Mouse (Mus musculus): ENCODE data around the gene Kcnma1.

Gene Kcnma1

DNA sequence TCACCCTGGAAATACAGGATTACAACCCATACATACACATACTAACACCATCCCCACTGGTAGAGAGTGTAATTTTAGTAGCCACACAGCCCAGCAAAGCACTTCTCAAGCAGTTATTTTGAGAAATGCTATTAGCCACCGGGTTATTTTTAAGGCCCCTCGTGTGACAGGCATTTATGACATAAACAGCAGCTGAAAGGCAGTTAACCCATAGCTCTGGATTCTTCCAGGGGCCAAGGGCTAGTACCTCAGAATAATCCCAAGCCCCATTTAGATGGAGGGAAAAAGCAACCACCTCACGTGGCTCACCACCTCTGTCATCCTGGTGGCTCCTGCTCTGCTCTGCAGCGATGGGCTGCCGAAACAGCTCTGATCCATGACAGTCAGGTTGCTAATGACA is 136.7 kb downstream of the Kcnma1 start:
- in situ Hi-C loops (cut with MboI; ENCODE audit: low sequenced_read_pairs), result no loop called here

DNA sequence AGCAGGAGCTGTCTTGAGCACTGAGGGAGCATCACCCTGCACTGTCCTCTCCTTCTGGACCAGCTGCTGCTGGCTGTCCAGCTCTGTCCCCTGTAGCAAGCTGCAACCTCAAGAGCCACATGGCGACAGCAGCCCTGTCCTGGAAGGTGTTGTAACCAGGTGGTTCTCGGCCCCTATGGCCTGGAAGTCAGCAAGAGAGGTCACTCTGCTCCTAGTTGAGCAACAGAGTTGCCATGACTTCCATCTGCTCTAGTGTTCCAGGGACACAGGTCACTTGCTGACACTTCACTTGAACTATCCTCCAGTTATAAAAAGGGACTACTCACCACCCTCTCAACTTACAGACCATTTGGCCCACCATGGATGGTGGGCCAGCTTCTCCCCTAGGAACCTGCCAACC is 139.7 kb downstream of the Kcnma1 start:
- in situ Hi-C loops (cut with MboI; ENCODE audit: low sequenced_read_pairs), result no loop called here

DNA sequence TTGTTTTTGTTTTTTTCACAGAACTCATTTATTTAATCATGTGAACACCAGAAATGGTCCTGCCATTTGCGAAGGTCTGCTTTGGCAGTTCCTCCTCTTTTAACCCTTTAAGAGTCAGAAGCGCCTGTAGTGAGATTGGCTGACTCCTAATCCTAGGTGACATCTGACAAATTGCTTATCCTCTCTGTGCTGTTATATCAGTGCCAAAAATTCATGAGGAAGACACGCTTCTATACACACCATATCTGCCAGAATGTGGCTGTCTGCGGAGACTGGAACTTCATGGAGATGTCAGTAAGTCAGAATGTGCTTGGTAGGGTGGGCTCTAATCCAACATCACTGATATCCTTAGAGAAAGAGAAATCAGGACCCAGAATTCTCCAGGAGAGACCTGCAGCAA is 157.3 kb downstream of the Kcnma1 start:
- in situ Hi-C loops (cut with MboI; ENCODE audit: low sequenced_read_pairs), result no loop called here

DNA sequence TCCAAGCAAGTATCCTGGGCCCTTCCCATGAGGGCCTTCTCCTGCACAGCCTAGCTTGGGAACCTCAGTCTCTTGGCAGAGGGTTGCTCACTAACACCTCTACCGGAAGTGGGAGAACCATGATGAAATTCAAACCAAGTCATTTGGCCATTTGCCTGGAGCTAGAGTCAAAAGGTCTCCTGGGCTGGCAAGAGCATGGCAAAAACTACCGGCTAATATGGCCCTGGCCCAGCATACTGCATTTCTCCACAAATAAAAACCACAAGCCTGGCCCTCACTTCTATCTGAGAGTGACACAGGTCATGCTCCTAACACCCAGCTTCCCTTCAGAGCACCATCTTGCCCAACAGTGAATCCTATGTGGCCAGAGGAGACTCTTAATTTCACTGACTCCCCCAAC is 159.3 kb downstream of the Kcnma1 start:
- in situ Hi-C loops (cut with MboI; ENCODE audit: low sequenced_read_pairs), result no loop called here

DNA sequence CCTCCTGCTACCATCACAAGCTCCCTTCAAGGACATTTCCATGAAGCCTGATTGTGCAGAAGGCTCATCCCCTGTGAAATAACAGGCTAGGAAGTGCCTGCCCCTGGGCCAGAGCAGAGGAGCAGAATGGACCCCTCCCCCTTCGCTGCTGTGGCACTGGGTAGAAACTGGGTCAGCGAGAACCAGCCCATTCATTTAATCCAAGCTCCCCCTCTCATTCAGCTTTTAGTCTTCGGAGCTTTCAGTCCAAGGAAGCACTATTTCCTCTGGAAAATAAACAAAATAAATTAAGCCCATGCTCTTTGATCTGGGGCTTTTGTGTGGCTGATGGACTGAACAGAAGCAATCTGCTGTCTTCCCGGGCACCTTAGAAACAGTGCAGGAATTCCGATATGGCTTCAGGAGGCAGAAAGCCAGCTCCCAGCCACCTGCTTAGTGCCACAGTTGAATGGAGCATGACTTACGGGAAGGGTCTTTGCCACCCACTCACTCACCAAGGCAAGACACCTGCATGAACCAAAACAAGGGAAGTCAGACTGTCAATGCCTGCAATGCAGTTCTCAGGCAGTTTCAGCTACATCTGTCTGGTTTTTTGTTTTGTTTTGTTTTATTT is 165.7 kb downstream of the Kcnma1 start:
- in situ Hi-C loops (cut with MboI; ENCODE audit: low sequenced_read_pairs), result no loop called here

DNA sequence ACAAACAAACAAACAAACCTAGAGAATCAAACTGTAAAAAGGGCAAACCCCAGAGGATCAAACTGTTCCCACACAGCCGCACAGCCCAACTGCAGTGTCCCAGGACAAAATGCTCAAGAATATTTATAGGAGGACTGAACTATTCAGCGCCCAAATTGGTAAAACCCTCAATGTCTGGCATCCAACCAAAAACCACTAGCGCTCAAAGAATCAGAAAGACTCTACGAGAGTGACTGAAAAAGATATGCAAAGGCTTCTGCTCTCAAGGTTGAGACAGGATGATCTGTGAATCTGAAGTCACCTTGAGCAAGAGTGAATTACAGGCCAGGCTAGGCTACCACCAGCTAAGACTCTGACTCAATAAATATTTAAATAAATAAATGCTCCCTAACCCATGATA is 167.6 kb downstream of the Kcnma1 start:
- in situ Hi-C loops (cut with MboI; ENCODE audit: low sequenced_read_pairs), result no loop called here

DNA sequence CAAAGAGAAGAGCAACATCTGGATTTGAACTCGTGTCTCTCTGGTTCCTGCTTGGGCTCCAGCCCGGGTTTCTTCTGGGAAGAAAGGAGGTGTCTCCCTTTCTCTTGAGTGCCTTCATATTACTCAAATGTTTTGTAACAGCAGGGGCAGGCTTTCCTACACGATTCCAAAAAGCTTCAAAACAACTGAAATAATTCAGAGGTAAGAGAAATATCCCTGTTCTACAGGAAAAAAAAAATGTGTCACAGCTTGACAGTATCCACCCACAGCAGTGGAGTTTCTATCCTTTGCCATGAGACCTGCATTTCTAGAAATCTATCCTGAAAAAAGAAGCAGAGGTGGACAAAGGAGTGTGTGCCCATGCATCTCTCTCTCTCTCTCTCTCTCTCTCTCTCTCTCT is 172.3 kb downstream of the Kcnma1 start:
- in situ Hi-C loops (cut with MboI; ENCODE audit: low sequenced_read_pairs), result no loop called here

DNA sequence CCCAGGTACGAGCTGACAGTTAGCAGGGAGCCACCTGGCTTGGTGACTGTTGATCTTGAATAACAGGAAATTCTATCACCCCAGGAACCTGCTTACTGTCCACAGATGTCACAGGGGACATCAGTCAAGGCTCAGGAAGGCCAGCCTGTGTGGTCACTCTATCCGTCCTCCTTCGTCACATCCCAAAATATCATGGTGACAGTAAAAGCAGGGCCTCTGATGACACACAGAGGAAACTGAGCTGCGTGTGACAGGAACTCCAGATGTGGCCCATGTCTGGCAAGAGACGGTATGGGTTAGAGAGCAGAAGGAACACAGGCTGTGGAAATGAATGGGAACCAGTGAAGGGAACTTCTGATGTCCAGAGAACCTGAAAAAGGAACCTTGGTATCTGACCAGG is 174.7 kb downstream of the Kcnma1 start:
- in situ Hi-C loops (cut with MboI; ENCODE audit: low sequenced_read_pairs), result no loop called here

DNA sequence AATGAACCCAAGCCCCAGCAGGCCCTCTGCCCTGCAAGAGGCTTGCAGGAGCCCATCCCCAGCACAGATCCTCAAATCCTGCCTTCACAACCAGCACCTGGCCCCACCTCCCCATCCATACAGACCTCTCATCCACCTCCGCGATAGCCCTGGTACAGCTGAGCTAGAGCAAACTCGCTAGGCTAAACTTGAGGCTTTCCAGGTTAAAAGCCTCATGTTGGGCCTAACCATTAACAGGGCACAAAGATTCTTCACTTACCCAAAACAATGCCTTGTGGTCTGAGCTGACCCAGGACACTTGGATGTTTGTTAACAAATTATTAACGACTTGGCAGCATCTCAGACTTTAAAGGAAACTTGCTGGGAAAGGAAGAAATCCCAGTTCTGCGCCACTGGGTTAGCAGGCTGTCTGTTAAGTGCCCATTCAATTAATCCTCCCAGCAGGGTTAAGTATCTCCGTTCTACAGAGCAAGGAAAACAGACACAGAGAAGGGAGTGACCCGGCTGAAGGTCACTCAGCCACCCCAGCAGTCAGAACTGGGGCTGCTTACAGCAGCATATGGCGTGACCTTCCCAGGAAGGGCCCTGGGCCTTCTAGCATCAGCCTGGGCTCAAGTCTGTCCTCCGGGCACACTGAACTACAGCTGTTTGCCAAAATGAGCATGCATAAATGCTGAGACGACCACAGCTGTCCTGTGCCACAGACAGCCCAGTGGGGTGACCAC is 178.7 kb downstream of the Kcnma1 start:
- in situ Hi-C loops (cut with MboI; ENCODE audit: low sequenced_read_pairs), result no loop called here

DNA sequence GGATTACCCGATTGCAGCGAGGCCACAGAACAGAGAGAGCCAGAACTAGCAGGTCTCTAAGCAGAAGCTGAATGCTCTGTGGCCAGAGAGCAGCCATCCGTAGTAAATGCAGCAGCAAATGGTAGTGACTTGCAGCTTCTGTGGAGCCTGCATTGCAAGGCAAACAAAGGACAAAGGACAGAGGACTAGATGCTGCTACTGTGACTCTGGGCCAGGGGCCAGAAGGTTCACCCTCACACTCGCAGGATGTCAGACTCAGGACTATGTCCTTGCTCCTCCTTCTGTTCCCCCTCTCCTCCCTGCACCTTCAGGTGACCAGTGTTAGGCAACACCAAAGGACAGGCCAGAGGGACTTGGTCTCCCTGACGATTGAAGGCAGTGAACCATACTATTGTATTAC is 183.0 kb downstream of the Kcnma1 start:
- in situ Hi-C loops (cut with MboI; ENCODE audit: low sequenced_read_pairs), result no loop called here

DNA sequence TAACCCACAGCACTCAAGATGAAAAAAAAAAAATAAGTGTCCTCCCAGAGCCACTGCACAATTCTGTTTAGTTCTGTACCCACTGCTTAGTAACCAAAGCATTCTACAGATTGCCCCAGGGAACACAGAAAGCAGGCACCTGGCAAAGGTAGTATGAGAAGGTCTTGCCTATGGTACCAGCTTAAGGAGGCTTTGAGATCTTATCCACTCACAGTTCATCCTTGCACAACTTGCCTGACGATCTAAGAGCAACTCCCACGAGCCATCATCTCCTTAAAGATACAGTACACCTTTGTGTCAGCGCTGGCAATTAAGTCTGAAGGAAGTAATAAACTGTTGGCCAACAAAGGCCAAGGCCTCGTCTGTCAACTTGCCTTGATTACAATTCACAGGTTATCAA is 184.0 kb downstream of the Kcnma1 start:
- in situ Hi-C loops (cut with MboI; ENCODE audit: low sequenced_read_pairs), result no loop called here

DNA sequence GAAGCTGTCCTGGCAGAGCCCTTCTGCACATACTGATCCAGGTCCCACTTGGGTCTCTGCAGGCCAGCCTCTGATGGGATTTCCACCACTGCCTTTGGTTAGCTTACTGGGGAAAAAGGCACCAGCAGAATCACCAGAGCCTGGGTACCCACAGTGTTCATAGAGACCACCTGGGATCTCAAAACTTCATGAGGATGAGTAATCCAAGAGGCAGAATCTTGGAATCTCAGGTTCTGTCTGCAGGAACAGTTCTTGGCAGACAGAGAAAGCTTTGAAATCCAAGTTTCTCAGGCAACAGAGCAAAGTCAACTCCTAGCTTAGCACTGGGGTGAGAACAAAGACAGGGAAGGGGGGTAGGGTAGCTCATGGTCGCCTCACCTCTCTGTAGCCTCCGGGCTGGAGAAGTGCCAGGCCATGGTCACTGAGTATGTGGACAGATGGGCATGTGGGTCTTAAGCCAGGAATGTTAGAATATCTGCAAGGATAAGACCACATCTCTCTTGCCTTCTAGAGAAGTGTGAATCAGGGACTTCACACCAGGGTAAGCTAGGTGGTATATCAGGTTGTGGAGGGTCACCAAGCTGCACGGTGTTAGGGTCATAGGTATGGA is 185.5 kb downstream of the Kcnma1 start:
- in situ Hi-C loops (cut with MboI; ENCODE audit: low sequenced_read_pairs), result no loop called here

DNA sequence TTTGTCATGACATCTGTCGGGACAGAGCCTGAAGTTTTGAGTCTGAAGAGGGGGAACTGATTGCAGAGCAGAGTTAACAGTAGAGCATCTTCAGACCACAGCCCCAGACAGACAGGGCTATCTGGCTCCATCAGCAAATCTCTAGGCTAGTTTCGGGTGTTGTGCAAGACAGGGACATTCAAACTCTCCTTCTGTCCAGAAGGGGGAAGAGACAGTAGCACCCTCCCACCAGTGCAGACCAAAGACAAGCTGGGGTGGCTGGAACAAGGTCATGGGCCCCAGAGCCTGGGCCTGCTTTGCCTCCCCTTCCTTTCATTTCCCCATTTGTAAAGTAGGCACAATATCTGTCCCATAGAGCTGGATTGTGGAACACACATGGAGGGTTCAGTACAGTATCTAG is 189.4 kb downstream of the Kcnma1 start:
- in situ Hi-C loops (cut with MboI; ENCODE audit: low sequenced_read_pairs), result no loop called here

DNA sequence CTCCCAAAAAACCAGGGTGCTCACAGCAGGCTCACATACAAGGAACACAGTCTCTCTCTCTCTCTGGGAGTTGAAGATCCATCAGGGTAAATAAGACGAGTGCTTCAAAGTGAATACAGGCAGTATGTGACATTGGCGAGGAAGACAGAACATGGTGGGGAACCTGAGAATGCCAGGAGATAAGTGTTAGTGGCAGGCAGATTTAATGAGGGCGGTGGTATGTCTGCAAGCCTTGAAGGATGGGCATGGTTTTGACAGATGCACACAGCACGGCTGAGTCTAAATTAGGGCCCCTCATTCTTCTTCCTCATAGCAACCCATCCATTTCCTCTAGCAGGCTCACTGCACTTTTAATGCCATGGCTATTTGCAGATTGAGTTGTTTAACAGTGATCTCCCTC is 190.0 kb downstream of the Kcnma1 start:
- in situ Hi-C loops (cut with MboI; ENCODE audit: low sequenced_read_pairs), result no loop called here

DNA sequence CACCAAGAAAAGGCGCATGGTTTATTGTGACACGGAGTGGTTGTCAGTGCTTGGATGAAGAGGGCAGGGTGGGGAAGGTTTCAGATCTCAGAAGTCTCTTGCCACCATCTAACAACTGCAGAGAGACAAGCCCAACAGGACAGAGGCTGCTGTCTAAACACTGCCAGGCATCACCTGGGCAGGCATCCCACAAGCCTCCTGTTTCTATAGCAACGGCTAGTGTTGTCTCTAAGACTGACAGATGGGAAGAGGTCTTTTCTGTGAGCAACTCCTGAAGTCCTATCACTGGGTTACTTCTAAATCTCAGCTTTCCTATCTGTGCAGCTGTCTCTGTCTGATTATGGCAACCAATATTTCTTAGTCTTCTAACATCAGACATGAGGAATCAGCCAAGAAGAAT is 196.7 kb downstream of the Kcnma1 start:
- in situ Hi-C loops (cut with MboI; ENCODE audit: low sequenced_read_pairs), result no loop called here

DNA sequence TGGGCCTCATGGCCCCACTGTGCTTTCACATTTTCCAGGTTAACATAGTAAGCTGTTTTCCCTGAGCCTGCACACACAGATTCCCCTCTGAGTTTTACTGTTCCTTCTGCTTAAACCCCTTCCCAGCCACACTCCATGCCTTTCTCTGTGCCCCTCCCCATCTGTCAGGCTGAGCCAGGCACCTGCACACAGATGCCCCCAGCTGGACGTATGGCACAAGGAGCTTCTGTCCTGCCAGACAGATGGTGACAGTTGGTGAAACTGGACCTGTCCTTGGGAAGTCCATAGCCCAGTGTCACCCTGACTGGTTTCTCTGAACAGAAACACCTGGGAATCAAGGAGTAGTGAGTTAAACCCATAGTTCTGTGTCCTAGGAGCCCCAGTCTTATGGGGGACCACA is 204.2 kb downstream of the Kcnma1 start:
- in situ Hi-C loops (cut with MboI; ENCODE audit: low sequenced_read_pairs), result no loop called here

DNA sequence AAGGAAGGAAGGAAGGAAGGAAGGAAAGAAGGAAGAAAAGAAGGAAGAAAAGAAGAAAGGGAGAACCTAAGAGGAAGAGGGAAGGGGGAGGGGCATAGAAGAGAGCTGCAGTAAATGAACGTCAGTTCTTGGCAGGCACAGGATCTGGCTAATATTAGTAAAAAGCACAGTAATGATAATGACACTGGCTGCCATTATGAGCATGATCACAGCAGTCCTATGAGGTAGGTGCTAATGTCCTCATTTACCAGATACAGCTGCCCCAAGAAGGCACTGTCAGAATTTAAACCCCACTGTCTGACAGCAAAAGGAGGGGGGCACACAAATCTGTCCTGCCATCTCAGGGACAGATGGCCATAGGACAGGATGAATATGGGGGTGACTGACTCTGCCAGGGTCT is 205.2 kb downstream of the Kcnma1 start:
- in situ Hi-C loops (cut with MboI; ENCODE audit: low sequenced_read_pairs), result no loop called here

DNA sequence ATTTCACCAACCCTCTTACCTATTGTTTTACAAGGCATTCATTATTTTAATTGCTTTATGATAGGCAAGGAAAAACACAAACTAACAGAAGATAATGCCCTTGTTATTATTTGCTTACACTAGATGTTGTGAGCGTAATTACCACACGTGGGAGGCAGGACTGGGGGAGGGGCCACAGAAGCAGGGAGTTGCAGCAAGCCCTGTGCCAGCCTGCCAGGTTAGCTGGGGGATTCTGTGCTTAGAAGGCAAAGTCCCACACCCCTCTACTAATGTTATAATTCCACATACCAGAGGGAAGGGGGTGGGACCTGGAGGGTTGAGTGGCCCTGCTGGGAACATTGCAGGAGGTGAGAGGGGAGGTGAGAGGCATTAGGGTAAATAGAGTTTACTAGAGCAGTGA is 207.9 kb downstream of the Kcnma1 start:
- in situ Hi-C loops (cut with MboI; ENCODE audit: low sequenced_read_pairs), result no loop called here

DNA sequence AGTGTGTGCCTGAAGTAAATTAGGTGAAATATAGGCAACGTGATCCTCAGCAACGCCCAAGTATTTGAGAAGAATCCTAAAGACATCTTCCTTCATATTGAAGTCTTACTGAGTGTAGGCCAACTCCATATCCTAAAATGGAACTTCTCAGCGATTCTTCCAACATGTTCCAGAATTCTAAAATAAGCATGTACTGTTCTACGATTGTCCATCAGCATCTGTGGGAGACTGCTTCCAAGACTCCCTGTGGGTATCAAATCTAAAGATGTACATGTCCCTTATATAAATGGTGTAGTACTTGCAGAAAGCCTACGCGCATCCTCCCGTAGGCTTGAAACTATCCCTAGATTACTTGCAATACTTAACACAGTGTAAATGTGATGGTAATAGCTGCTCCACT is 217.4 kb downstream of the Kcnma1 start:
- in situ Hi-C loops (cut with MboI; ENCODE audit: low sequenced_read_pairs), result no loop called here

DNA sequence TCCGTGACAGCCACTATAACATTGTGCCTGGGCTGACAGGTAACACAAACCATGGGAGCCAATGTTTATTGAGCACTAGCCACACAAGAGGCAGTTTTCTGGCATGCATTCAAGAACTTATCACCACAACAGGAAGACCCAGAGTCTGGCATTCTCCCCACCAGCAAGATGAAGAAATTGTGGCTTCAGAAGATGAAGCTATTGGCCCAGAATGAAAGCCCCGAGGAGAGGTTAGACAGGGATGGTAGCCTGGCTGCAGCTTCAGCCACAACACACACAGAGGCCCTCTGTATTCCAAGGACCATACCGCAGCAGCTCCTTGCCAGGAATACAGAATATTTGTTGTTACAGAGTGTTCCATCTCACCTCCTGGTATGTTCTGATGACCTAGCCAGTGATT is 221.6 kb downstream of the Kcnma1 start:
- in situ Hi-C loops (cut with MboI; ENCODE audit: low sequenced_read_pairs), result no loop called here

DNA sequence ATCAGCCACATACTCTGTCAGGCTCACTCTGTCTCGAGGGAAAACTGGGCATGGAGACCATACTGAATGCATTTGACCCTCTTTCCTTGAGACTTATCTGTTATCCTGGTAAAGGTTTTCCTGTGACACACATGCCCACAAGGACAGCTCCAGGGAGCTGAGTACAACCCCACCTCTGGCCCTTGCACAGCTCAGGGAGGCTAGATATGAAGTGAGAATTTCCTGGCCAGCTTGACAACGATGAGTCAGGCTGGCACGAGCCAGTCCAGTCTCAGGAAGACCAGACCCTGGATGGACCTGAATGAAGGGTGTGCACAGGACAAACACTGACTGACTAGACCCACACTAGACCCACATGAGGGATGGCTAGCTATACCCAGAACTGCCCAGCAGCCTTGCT is 222.2 kb downstream of the Kcnma1 start:
- in situ Hi-C loops (cut with MboI; ENCODE audit: low sequenced_read_pairs), result no loop called here

DNA sequence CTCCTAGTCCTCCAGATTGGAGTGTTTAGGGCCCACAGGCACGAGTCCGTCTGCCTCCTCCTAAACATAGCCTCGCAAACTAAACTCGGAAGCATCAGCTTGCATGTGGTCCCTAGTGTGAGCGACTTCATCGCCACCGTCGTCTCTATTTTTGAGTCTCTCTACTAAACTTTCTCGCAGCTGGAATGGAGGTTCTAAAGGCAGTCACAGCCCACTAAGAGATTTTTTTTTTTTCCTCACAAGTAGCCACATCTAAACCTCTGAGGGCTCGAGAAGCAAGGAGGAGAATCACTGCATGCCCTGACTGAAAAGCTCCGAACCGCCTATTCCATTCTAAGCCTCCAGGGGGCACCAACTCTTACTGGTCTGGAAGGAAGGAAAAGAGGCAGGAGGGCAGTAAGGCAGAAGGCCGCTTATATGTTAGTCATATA is 223.0 kb downstream of the Kcnma1 start:
- in situ Hi-C loops (cut with MboI; ENCODE audit: low sequenced_read_pairs), result no loop called here

DNA sequence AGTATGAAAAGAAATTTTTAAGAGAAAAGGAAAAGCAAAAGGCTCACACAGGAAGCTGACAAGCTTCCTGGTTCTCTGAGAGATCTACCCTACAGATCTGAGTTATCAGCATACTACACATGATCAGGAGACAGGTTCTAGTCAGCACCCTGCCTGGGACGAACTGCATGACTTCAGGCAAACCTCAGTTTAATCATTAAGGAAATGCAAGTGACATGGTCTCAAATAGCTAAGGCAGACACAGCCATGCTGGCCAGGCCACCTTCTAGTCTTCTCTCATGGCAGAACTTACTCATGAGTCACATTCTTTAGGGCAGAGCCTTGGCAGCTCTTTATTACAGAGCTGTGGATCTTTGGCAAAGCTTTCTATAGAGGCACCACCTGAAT is 227.6 kb downstream of the Kcnma1 start:
- in situ Hi-C loops (cut with MboI; ENCODE audit: low sequenced_read_pairs), result no loop called here

Data from CH12F3 (cell line).